Mouse (Mus musculus) E14TG2a.4 (cell line): ENCODE data around the gene Fgd6.

Experiments
- CTCF ChIP-seq: conservative IDR thresholded peaks from 2 replicates; pipeline ENCODE4 v1.5.1; 2014; ENCODE audit warnings: low read length
- NANOG ChIP-seq: IDR thresholded peaks from 2 replicates; pipeline ENCODE4 v1.6.1; 2014; ENCODE audit warnings: borderline replicate concordance, low read length, mixed read lengths
- POU5F1 ChIP-seq: IDR thresholded peaks from 2 replicates; pipeline ENCODE4 v1.6.1; 2014; ENCODE audit warnings: low read length, borderline replicate concordance

- TF ChIP-seq CTCF (no peak), NANOG (no peak), POU5F1 (no peak)
These were observed 104.6 kb downstream of the Fgd6 start for GRCm38 (mm10) chr10:94140227-94140931.
